Mouse (Mus musculus) cerebellum, postnatal 25 days (tissue): ENCODE measurements around the gene Gemin6.
"Not testable (repeated sequence)": the region's sequence is repeated elsewhere in the genome, so short reads cannot be mapped to it uniquely, and the experiment has no call there.

Experiments
- DNase-seq, 2 experiments: peaks; one replicate each; pipeline ENCODE4 v3.0.0; 2021; ENCODE audit warnings: mixed read lengths in 2 of 2

Gene Gemin6

GRCm38 (mm10) chr17:80224326-80225116 lies at the start of gene Gemin6:
Gene Gemin6, plus strand, starts transcription at chr17:80224441.
- DNase-seq = peak; percentile 86 to 90

- DNase-seq = no peak
Observed at GRCm38 (mm10) chr17:80174699-80175385, 49.4 kb upstream of the Gemin6 start.

GRCm38 (mm10) chr17:80175386-80175739 lies 48.9 kb upstream of the Gemin6 start:
- DNase-seq = no peak

GRCm38 (mm10) chr17:80175966-80176365 lies 48.3 kb upstream of the Gemin6 start:
- DNase-seq = no peak

DNA sequence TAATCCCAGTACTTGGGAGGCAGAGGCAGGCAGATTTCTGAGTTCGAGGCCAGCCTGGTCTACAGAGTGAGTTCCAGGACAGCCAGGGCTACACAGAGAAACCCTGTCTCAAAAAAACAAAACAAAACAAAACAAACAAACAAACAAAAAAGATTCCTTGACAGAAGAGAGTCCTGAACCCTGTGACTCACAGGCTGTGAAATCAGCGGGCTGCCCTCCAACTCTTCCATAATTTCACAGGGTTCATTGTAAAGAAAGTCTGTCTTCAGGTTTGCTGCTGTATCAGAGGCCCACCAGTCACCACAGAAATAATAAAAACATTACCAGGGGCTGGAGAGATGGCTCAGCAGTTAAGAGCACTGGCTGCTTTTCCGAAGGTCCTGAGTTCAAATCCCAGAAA lies 45.4 kb upstream of the Gemin6 start:
- not testable (repeated sequence) for DNase-seq

DNA sequence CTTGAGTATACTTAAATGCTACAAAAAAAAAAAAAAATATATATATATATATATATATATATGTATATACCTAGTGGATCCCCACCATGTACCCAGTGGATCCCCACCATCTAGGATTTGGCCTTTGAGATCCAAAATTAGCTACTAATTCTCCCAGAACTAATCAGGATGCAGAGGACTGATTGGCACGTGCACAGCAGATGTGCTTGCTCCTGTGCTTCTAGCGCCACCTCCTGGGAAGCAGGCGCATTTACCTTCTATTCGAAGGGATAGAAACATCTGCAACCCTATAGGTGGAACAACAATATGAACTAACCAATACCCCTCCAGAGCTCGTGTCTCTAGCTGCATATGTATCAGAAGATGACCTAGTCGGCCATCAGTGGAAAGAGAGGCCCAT lies 44.3 kb upstream of the Gemin6 start:
- peak; percentile 75 to 86 for DNase-seq

DNA sequence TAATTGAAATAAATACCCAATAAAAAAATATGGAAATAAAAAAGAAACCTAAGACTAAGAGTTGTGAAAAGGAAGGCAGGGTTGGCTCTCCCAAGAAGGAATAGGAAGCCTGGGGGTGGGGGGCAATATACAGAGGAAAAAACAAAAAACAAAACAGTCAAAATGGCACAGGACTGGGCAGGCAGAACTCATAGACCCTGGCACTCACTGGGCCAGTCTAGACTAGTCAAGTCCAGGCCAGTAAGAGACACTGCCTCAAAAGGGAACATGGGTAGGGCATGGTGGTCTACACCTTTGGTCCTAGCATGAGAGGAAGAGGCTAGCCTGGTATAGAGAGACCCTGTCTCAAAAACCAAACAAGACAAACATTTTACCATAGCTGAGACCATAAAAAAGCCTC lies 43.8 kb upstream of the Gemin6 start:
- DNase-seq = no peak

DNA sequence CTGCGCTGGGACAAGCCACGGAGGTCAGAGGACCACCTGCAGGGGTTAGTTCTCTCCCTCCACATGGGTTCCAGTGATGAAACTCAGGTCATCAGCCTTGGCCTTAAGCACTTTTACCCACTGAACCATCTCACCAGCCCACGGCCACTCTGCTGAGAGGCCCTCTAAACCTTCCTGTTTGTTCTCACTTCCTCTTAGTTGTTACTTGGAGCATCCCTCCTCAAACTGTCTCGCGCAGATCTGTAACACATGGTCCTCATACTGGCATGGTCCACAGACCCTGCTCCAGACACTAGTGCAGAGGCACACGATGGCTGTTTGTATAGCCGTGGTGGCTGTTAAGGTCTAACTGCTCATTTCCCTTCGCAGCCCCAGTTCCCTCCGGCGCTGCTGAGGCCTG lies 40.6 kb upstream of the Gemin6 start:
- no peak for DNase-seq

GRCm38 (mm10) chr17:80193075-80193474 lies 31.2 kb upstream of the Gemin6 start:
- no peak for DNase-seq

DNA sequence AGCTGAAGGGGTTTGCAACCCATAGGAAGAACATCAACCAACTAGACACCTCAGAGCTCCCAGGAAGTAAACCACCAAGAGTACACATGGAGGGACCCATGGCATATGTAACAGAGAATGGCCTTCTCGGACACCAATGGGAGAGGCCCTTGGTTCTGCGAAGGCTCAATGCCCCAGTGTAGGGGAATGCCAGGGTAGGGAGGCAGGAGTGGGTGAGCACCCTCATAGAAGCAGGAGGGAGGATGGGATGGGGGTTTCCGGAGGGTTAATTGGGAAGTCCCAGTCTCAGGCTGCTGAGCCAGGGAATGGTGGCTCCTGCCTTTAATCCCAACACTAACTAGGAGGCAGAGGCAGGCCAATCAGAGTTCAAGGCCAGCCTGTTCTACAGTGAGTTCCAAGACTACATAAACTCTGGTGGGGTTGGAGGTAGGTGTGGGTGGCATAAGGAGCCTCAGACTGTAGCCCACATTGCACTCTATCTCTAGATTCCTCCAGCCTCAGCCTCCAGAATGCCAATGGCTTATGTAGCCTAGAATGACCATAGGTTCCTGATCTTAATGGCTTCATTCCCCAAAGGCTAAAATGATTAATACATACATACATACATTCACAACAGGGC lies 25.0 kb upstream of the Gemin6 start:
- no peak for DNase-seq

DNA sequence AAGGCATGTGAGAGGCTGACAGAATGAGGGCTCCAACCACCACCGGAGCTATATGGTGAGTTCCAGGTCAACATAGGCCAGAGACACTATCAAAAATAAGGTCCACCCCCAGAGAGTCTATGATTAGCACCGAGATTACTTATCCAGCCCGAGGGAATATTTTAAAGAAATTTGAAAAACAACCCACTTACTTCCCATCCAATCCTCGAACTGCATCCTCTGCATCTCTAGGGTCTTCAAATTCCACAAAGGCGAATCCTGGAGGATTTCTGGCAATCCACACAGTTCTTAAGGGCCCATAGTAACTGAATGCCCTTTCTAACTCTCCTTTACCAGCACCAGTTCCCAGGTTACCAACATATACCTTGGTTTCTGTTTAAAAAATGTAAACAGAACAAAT lies 18.6 kb upstream of the Gemin6 start:
- no peak for DNase-seq

DNA sequence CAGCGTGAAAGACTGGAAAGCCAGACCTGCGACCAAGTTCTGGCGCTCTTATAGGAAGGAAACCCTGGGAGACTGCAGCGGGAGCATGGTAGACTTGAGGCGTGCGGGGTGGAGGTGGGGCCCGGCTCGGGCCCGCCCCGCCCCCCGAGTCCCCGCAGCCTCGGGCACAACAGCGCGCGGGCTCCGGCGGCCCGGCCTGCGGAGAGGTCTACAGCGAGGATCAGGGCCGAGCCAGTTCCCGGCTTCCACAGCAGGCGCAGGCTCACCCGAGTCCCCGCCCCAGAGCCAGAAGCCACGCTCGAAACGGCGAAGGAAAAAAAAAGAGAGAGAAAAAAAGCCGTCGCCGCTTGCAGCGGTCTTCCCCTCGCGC lies 18.0 kb upstream of the Gemin6 start:
- peak in 1 of 2 experiments; percentile 80 for DNase-seq

GRCm38 (mm10) chr17:80206671-80207581 lies 17.3 kb upstream of the Gemin6 start, which contains the start of the genes Srsf7 and Ttc39d:
Gene Srsf7, minus strand, starts transcription at chr17:80207307.
Gene Ttc39d, plus strand, starts transcription at chr17:80207460.
- DNase-seq = peak; percentile 99

GRCm38 (mm10) chr17:80213998-80214397 lies 10.2 kb upstream of the Gemin6 start:
- DNase-seq = not testable (repeated sequence)

- no peak for DNase-seq
Observed at GRCm38 (mm10) chr17:80220131-80220530, 4.1 kb upstream of the Gemin6 start.

DNA sequence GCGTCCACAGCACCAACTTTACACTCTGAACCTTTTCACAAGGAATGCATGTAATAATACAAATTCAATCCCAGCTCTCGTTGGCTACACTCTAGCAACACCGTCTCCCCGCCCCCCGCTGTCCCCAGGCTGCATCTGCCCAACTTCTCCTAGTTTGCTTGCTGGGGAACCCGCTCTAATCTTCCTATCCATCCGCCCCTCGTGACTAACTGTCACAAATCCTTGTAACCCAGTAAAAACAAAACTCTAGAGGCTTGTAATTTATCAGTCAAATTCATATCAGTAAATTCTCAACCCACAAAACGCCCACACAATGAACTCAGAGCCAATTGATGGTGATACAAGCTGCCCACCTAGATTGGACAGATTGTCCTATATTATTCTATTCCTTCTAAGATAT lies 3.0 kb upstream of the Gemin6 start:
- no peak for DNase-seq

GRCm38 (mm10) chr17:80221890-80222628 lies 2.2 kb upstream of the Gemin6 start:
- no peak for DNase-seq

GRCm38 (mm10) chr17:80223829-80224228 lies 412 bp upstream of the Gemin6 start:
- no peak for DNase-seq

DNA sequence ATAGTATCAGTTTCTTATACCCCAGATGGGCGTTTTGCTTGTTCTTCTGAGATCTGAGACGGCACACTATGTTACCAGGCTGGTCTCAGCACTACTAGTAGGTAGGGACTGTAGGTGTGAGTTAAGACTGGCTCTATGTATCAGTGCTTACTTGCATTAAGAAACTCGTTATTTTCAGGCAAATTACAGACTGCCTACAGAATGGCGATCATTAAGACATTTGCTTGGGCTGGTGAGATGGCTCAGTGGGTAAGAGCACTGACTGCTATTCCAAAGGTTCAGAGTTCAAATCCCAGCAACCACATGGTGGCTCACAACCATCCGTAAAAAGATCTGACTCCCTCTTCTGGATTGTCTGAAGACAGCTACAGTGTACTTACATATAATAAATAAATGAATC lies 901 bp downstream of the Gemin6 start:
- DNase-seq = not testable (repeated sequence)

- DNase-seq = peak; percentile 27 to 42
Observed at GRCm38 (mm10) chr17:80229396-80229795, 5.2 kb downstream of the Gemin6 start.

DNA sequence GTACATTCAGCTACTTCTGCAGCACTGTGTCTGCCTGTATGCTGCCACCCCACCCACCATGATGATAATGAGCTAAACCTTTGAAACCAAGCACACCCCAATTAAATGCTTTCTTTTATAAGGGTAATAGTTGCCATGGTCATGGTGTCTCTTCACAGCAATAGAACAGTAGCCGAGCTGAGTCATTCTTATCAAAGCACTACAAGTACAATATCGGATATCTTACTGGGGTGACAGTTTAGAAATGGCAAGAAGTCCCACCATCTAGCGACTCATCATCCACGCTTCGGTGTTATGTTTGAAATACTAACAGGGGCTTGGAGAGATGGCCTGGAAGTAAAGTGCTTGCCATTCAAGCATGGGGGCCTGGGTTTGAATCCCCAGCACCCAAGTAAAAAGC lies 9.6 kb downstream of the Gemin6 start:
- no peak for DNase-seq

- no peak for DNase-seq
Observed at GRCm38 (mm10) chr17:80234376-80234775, 10.1 kb downstream of the Gemin6 start.
